Mouse (Mus musculus) spleen, adult 18-20 months (tissue): Measurements from ENCODE around the gene Slc1a7.

ENCODE experiments used
- DNase-seq, 2 experiments: peaks; one replicate each; pipeline ENCODE4 v3.0.0; 2022; ENCODE audit warnings: mixed read lengths in 2 of 2

Gene Slc1a7

DNA sequence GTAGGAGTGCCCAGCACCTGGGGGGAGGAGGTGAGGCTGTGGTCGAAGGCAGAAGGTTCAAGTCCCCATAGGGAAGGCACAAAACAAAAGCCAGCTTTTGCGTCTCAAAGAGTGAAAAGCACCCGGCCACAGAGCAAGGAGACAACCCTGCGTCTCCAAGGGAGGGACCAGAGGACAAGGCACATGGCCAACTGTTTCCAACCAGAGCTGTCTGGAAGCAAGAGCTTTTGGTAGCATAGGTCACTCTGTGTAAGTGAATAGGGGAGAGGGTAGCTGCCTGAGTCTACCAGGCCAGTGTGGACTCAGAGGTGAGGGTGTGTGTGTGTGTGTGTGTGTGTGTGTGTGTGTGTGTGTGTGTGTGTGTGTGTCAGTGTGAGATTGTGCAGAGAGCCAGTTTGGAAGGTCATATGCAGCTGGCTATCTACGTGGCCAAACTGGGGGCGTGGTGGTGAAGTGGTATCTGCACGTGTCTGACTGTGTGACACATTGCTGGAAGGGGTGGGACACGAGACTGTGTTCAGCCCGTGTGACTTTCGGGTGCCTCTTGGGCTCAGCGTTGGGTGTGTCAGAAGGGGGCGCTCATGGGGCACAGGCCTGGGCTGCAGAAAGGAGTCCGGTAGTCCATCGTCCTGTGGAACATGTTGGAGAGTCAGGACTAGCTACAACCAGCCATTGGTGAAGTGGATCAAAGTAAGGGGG is 47.1 kb downstream of the Slc1a7 start:
- peak in 1 of 2 experiments; percentile 9 for DNase-seq

DNA sequence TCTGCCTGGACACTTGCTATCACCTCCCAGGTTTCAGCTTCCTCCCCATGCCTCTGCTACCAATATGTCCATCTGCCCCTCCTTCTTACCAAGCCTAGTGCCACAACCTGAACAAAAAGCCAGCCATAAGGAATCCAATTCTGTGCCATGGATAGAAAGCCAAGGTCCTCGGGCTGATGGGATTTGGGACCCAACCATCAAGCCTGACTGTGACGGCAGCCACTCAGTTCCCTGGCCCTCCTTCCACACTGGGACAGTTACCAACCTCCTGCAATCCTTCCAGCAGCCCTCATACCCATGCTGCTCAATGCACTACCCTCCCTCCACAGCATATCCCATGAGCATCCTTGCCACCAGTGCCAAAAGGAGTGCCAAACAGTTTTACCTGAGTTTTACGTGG is 48.2 kb downstream of the Slc1a7 start:
- no peak for DNase-seq

DNA sequence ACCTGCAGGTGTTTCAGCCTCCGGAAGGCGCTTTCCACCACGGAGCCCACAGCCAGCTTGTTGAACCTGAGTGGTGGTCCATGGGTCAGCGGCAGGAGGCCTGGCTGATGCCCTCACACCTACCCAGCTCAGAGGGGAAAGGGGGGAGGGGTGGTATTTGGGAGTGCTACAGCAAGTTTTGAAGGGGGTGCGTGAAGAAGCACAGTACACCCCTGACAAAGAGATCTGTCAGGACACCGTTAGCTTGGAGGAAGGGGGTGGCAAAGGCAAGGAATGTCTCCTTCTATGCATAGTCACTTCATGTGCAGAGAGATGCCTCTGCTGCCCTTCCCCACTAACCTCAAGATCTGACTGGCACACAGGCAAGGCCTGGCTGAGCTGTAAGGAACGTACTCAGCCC is 49.7 kb downstream of the Slc1a7 start:
- DNase-seq: no peak

DNA sequence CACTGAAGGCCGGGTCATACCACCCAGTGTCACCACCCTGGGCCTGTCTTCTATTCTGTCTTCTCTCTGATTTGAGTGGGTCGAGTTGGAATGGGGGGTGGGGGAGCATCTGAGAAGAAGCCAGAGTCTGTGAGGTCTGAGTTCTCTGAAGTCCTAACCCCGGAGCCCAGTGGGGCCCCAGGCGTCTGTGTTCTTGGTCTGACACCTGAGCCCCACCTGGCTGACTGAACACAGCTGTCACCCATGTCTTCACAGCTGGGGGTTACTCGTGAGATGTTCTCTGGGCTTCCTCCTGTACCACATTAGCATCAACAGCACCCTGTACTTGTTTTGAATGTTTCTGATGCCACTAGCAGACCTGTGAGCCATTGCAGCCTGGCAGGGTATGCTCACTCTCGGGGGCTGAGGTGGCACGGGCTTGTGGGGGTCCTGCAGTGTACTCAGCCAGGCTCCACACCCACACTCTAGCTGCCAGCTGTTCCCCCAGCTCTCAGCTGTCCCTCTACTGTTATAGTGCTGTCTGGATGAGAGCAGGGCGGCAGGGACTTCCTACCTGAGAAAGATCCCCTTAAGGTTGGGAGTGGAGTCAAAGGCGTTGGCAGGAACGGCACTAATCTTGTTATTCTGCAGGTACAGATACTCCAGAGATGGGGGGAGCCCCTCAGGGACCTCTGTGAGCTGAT is 50.2 kb downstream of the Slc1a7 start:
- no peak for DNase-seq

DNA sequence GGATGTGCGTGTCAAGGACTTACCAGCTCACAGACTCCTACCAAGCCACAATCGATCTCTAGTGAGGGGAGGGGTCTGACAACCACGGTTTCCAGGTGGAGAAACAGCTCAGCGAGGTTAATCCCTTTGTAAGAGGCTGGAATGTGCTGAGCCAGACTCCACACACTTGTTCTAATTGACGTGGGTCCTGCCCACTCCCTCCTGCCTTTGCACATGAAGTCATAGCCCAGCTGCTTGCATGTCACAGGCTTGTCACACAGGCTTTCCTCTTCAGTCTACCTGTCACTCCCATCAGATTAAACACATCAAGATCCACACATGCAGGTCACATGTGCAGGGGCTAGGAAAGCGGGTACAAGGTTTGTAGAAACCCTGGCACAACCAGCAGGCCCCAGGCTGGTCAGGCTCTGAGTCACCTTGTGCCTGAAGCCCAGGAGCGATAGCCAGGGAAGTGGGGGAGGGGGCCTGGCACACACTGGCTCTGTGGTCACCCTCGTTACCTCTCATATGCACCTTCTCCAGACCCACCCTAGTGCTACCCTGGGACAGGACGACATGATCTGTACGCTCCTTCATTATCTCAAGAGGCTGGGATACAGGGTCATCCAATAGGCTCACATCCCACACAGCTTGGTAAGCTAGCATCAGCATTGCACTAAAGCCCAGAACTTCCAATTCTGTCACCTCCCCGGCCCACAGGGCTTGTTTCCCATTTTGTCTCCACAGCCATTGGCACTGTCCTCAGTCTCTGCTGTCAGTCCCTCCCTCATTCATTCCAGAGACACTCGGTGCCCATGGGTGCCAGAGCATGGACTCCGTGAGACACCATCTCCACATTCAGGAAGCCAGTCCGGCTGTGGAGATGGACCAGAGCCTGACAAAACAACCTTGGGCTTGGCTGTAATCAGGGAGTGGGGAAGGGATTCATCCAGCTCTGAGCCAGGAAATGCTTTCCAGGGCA is 51.1 kb downstream of the Slc1a7 start:
- DNase-seq: no peak

DNA sequence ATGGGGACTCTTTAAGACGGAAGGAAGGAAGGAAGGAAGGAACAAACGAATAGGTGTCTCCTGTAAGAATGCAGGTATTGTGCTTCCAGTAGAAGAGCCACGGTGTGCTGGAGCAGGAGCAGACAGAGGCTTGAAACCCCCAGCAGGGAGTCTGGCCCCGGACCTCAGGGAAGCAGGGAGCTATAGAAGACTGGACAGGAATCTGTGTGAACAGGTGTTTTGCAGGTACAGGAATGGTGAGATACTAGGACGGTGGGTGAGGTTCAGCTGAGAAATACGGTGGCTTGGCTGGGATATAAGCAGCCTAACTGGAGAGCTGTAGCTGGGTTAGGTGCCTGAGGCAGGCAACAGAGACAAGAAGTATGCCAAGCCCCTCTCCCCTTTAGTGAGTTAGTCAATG is 52.0 kb downstream of the Slc1a7 start:
- DNase-seq: no peak

DNA sequence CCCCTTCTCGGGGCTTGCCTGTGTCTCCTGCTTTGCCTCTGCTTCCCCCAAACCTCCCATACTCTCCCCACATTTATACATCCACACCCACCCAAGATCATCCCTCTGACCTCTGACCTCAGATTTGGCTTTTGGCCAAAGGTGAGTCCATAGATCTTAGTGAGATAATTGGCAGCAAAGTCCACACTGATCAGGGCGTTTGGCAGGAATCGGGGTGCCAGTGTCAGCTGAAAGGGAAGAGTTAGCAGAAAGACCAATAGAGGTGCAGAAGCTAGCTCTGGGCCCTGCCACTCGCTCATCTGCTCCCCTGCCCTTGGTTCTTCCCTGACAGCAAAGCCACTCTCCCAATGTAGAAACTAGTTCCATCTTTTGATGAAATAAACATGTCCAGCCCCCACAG is 55.1 kb downstream of the Slc1a7 start:
- DNase-seq: no peak

DNA sequence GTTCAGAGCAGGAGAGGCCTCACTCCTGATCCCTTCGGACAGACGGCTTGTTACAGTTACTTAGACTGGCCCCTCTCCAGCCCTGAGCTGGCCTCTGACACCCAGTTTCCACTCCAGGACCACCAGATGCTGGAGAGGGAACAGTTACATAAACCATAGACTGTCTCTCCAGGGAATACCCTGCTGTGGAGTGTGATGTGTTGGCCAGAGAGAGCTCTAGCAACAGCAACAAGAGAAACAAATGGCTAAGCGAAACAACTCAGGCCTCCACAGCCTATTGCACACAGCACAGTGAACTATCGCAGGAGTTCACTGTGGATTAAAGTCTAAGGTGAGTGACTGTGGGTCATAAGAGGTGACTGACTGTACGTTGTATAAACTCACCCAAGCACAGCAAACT is 56.5 kb downstream of the Slc1a7 start:
- DNase-seq: no peak

DNA sequence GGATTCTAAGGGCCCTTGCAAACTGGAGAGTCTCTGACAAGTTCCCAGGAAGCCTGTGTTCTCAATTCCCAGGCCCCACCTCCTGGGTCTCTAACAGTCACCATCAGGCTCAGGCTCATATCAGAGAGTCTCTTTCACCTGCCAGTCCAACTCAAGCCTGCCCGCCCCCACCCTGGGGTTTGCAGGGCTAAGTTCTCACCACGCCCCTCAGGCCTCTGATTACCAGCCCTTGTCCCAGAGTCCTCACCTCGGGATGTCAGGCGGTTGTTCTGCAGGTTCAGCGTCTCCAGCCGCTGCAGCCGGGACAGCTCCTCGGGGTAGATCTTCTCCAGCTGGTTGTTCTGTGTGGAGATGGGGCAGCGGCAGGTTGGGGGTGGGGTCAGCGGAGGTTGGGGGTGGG is 57.1 kb downstream of the Slc1a7 start:
- no peak for DNase-seq

DNA sequence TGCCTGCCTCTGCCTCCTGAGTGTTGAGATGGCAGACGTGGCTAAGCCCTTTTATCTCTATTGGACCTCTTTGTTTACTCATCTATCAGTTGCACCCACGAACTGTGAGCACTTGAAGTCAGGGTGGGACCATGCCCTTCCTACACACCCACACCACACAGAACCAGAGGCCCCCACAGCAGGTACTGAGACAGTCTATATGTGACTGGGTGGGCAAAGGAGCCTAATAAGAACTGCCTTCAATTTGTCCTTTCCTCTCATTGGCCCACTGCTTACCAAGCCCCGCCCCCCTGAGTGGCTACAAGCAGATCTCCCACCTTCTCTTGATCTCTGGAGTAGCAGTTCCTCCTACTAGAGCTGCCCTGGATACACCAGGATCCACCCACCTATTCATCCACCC is 58.1 kb downstream of the Slc1a7 start:
- DNase-seq: no peak

DNA sequence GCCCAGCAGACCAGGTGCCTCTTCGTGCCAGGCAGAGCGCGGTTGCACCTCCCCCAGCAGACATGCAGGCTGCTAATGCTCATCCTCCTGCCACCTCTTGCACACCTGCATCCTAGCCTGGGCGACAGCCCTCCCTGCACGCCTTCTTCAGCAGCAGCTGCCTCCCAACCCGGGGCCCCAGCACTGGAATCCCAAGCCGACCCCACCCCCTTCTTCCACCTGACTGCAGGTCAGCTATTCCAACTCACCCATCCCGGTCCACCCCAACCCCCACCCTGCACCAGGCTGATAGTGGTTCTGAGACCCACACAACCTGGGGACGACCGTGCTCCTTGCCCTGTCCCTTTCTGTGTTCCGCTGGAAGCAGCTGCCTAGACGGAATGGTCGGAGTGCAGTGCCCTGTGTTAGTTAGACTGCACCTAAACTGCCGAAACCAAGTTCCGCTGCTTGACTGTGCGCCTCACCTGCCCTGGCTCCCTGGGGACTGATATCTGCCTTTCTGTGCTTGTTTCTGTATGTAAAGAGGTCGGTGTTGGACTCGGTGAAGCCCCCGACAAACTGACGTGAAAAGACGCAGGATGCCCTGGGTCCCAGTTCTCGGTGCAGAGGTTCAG is 62.9 kb downstream of the Slc1a7 start:
- no peak for DNase-seq

DNA sequence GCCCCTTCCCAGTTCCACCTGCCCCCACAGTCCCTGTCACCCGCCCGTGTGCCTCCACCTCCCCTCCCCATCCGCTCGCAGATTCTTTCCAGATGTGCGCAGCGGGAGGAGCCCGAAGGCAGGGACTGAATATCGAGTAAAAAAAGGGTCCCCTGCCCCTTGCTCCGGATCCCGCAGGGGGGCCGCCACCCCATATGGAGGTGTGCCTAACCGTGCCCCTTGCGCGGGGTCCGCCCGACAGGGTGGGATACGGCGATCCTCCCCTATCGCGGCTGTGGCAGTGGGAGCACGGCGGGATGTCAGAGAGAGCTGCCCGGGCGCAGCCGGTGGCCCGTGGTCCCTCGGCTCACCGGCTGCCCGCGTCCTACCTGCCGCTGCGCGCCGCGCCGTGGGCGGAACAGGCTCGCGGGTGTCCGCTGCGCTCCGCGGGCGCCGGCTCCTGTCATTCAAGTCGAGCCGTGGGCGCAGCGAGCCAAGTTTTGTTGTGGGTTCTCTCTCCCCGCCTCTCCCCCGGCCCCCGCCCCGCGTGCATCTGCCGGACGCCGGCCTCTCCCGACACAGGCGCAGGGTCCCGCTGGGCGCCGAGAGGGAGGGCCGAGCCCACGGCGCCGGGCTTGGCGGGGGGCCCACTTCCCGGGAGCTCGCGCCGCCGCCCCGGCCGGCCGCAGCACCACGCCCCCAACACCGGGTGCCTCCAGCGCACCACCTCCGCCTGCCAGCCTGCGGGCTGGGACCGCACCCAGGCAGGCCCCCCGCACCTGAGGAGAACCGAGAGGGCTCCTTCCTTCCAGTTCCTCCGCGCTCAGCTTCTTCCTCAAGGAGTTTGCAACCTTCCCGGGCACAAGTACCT is 63.6 kb downstream of the Slc1a7 start:
- no peak for DNase-seq

DNA sequence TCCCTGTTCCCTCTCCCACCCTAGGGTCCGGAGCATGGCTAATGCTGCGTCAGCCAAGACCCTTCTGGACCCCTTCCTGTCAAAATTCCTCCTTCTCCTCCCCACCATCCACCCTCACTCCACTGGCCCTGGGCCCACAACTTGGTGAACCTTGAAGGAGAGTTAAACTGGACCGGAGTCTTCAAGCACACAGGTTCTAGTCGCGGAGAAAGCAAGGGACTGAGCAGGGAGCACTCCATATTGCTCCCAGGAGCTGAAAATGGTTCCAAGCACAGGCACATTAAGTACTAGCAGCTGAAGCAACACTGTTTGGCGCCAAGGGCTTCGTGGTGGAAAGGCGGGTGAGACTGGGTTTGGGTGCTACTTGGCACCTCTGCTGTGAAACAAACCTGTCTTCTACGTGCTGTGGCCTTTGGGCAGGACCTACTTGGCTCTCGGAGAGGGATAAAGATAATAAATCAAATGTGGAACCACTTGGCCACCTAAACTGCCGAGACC is 64.3 kb downstream of the Slc1a7 start:
- no peak for DNase-seq

DNA sequence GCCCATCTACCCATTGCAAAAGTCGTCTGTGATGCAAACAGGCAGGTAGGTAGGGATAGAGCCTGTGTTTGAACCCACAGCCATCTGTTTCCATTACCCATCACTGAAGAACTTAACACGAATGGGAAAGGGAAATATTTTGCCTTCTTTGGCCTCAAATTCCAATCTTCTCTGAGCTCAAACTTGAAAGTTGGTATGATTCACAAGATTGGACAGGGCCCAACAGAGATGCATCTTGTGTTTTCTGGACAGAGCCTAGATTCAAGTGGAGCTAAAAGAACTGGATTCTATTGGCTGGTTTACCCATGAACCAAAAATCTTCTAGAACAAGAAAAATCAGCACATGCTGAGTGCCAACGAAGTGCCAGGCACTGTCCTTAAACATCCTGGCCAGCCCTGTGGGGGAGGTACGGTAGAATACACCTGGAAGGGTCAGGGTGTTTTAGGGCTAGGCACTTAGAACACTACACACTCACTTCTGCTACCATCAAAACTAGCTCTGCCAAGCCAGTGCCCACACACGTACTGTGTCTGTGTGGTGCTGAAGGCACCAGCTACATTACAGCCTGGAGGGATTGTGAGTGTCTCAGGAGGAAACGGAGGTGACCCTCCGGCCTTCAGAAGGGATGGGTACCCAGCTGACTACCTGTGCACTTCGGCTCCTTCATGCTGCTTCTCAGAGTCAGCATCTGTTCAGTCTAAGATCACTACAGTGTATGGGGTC is 65.1 kb downstream of the Slc1a7 start:
- DNase-seq: no peak

DNA sequence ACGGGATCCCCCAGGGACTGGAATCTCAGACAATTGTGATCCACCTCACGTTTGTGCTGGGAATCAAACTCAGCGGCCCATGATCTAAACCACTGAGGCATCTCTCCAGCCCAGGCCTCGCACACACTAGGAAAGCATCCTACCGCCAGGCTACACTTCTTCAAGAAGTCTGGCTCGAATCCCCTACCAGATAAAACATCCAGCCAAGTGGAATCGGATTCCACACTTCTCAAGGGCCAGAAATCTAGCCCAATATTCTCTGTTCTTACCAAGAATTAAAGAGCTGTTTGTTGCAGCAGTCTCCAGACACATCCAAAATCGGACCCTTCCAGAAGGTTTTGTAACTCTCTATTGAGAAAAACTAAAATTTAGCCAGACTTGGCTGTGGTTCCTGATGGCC is 68.9 kb downstream of the Slc1a7 start:
- no peak for DNase-seq

DNA sequence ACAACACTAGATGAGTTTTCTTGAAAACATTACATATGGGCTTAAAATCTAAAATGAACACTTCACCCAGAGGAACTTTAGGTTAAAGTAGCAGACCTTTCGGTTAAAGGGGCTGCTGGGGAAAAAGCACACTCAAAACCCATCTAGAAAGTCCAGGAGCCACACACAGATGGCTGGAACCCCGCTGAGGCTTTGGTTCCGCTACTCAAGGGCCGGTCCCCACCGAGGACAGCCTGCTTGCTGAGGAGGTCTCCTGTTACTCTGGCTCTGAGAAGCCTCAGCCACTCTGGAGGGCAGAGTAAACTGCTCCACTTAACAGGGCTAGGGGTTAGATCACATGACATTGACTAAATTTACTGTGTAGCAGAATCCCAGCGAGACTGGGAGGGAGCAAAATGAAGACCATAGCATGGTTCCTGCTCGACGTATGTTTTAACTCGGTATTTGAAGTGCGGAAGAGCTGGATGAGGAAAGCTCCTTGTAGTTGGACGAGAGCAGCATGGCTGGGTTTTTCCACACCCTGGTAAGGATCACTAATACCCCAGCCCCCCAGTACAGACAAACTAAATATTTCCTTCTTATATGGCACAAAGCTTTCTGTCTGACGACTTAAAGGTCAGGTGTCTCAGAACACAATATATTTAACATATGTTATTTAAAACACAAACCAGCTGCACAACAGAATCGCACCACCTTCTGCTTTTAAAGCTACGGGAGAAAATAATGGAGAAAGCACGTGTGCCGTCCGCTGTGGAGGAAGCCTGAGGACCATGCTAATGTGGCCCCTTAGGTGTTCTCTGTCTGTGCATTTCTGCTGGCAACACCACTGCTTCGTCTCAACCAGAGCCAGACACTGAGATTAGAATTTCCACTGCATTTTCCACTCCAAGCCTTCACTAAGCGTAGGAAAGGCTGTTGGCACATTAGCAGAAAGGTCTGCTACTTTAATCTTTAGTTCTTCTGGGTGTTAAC is 77.3 kb downstream of the Slc1a7 start:
- no peak for DNase-seq

DNA sequence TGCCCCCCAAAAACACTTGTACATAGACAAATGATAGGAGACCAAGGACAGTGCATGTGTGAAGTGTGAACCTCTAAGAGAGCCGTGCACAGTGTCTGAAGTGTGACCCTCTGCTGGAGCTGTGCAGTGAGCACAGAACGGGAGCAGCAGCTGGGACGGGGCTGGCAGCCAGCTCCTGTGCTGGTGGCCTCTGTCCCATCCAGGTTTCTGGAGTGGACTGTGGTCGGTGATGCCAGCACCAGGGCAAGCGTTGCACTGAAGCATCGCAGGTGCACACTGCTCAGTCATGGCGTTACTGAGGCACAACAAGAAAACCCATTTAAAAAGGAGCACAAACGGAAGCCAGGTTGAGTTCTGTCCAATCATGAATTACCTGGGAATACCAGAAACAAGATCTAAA is 78.0 kb downstream of the Slc1a7 start:
- no peak for DNase-seq

DNA sequence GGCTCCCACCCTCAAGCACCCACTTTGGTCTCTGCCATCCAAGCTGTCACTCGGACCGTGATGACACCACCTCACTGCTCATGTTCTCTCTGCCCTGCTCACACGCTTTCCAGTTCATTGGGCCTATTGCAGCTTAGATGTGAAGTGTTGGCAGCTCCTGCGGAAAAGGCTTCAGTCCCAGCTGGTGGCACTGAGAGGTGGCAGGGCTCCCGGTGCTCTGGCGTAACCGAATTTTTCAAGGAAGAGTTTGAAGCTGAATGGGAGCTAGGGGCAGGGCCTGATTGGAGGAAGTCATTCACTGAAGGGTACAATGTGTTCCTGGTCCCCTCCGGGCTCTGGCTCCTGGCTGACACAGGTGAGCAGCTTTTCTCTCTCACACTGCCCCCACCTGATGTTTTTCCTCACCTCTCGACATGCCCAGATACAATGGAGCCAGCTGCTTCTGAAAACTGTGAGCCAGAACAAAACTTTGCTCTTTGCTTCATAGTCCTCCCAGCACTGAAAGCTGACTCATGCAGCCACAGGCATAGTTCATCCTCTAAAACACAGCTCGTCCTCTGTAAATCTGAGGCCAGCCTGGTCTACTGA is 83.6 kb downstream of the Slc1a7 start:
- DNase-seq: no peak

DNA sequence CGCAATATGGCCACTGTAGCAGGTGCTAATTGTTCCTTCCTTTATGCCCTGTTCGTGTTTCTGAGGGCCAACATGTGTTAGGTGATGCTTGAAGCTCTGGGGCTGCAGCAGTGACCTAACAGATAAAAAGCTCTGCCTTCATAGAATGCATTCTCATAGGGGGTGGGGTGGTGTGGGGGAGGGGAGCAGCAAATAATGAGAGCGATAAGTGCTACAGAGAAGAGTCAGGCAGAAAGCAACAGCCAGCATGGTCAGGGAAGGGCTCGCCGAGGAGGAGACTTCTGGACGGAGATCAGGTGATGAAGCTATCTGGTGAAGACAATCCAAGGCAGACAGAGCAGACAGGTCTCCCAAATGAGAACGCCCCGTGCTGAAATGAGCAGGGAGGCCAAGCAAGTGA is 84.5 kb downstream of the Slc1a7 start:
- no peak for DNase-seq

DNA sequence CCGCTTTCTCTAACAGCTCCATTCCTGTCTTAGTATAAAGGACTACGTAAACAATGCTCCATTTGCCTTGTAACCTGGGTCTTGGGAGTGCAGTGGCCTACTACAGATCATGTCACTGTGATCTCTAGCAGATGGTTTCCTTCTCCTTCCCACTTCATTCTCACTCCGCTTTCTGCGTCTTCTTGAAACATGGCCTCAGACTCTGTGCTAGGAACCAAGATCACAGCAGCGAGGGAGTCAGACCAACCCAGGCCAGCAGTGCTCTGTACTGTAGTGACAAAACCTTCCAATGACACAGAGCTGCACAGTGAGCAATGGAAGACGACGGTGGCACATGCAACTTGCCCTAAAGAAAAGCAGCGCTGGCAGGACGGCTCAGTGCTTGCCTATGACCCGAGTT is 87.7 kb downstream of the Slc1a7 start:
- no peak for DNase-seq
